Comparison of ENCODE assay signal across 8 mouse cellular contexts in the genomic region with DNA sequence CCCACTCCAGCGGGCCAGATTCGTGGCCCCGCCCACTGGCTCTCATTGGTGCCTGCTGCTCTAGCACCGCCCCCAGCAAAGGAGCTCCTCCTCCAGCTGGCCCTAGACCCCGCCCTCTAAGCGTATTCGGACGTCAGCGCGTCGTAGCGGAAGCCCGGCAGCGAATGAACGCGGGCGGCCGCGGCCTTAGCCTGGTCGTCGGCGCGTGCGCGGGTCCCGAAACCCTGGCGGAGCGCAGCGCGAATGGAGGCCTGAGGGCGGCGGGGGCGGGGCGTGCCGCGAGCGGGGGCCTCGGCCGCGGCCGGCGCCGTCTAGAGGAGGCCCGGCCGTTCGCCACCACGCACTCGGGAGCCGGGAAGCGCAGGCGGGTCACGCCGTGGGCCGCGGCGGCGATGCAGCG. TPM values are rescaled to one million over a fixed set of nuclear protein-coding genes. Genes with fewer than 3 reads are reported as not detected.
DNase-seq lines count a peak whose midpoint lies in the region; ATAC-seq lines count a peak whose summit lies in the region.

A gene (plus strand): TSS at position 157 of the 400 bp plus-strand sequence.

- H3K36me3 ChIP-seq in lung, embryonic 16.5 days (ENCODE audit: control insufficient read depth, insufficient read depth, low read length) = no peaks in the 10 kb centered on the region

- peak within 1 kb of the TSS; percentile 59 for H3K4me2 ChIP-seq in lung, embryonic 16.5 days (ENCODE audit: low read depth, low read length)

- no peaks in the 10 kb centered on the region for H3K9me3 ChIP-seq in lung, embryonic 16.5 days (ENCODE audit: control insufficient read depth, low read length)

- H3K4me3 ChIP-seq in lung, embryonic 16.5 days (ENCODE audit: low read length) = peak within 1 kb of the TSS; percentile 85

- peak; percentile 76 for DNase-seq in MEL-GATA-1-ER (ENCODE audit: extremely low read depth, low read depth)
- peak; percentile 99 for DNase-seq in cerebellum, adult 8-10 months
- peak; percentile 98 for DNase-seq in forelimb bud, embryonic 11.5 days (ENCODE audit: low read depth, low spot score)
- peak; percentile 94 for DNase-seq in layer of hippocampus, adult 9-10 months (ENCODE audit: low spot score)
- peak; percentile 92 for DNase-seq in ovary, postnatal 10 days (ENCODE audit: low spot score)
- DNase-seq in thymus, postnatal 10 days (ENCODE audit: low spot score in 2 of 2) = peak; percentile 97 to 98

- ATAC-seq in hematopoietic stem cell, adult 5-6 weeks (replicated peaks in 1 of 2; ENCODE audit: insufficient read depth in 1 of 2, low FRiP score in 2 of 2, low TSS enrichment in 1 of 2, low read depth in 1 of 2, poor library complexity in 2 of 2, severe bottlenecking in 2 of 2) = peak; percentile 94 to 98
- ATAC-seq in lung, embryonic 16.5 days (ENCODE audit: low read depth) = peak; percentile 98

- peaks cover 19% of the 10 kb centered on the region for H3K4me1 ChIP-seq in lung, embryonic 16.5 days (replicated peaks; ENCODE audit: control insufficient read depth, insufficient read depth, low read length)

- no peaks in the 10 kb centered on the region for H3K27me3 ChIP-seq in lung, embryonic 16.5 days (ENCODE audit: control insufficient read depth, insufficient read depth, low read depth, low read length)

- peak within 1 kb of the TSS; percentile 87 for H3K9ac ChIP-seq in lung, embryonic 16.5 days (ENCODE audit: low read length)

- under 1% methylated on average over 49 of the region's 58 CpGs for WGBS in lung, embryonic 16.5 days

- peak within 1 kb of the TSS; percentile 87 for H3K27ac ChIP-seq in lung, embryonic 16.5 days (ENCODE audit: low read length)

RNA-seq across cellular contexts. Expression of the gene that starts here (rescaled TPM):
- total RNA-seq in hematopoietic stem cell, adult 5-6 weeks (2017) = 18.9 and 32.6 TPM in 2 replicates
- polyA plus RNA-seq in lung, embryonic 16.5 days (2015; fragmentation: Nextera tagmentation; extraction: Ambion mirVana) = 21.5 and 22.0 TPM in 2 replicates

Comparison
In these comparisons a context has a peak if more than half of its experiments do, and no peak if none do; other contexts are left out.
1. Peak in every context shown above with its lines: DNase-seq, ATAC-seq, H3K4me3 ChIP-seq and H3K27ac ChIP-seq.